Mouse (Mus musculus): ENCODE measurements around the gene Ssc5d.
A peak's percentile ranks its signal among the peaks of the same experiment; 100 is the strongest.
"Not testable (repeated sequence)": the region's sequence is repeated elsewhere in the genome, so short reads cannot be mapped to it uniquely, and the experiment has no call there.

Gene Ssc5d

DNA sequence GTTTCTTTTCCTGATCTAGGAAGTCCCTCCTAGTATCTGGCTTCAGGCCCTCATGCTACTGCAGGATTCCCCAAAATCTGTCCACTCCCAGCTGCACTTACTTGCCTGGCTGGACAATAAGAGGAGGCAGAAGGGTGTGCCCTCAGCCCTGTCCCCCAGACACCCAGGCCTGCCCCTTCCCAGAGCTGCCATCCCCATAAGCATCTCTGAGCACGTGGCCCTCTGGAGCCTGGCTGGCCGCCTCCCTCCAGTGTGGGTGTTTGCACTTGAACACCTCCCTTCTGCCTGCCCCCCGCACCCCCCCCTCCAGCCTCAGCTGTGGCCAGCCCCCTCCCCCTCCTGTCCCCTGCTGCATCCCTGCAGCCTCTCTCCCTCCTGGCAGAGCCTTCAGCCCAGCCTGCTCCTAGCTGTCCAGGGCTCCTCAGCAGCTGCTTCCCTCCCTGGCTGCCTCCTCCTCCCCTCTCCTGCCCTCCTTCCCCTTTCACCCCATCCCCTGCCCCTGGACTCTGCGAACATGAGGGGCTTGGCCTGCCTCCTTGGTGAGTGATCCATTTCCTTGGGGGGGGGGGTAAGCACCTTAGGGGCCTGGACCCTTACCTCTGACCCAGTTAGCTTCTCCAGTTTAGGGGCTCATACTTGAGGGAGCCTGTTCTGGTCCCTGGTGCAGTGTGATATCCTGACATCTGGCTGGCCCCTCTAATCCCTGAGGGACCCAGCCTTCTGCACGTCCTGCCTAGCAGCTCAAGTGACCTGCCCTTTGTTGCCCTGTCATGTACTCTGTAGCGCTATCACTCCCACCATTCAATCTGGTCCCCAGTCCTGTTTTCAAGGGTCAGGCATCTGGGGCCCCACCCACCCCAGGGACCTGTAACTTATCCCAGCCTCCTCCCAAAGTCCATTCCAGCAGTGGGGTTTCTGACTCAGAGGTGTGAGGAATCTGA, at the start of gene Ssc5d:
Ssc5d (plus strand) TSS at position 345 of the 941 bp plus-strand sequence.
- peak; percentile 70 for DNase-seq (ENCODE audit: extremely low spot score)

DNA sequence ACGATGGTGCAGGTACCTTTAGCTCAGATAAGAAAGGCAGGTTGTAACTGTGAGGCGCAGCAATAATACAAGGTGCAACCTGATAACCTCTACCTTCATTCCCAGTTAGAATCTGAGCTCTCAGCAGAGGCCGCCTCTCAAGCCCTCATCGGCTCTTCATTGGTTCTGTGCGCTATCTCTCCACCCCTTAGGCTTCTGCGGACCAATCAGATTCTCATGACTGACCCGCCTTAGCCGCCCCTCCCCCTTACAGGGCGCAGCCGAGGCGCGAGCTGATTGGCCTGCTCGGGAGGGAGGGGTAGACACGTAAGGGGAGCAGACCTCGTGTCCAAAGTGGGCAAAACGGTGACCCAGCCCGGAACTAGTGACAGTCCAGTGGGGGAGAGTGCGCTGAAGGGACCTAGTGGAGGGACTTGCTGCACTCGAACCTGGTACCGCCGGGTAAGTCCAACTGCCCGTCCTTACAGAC, 48.8 kb upstream of the Ssc5d start, which contains the start of gene Isoc2a:
Isoc2a (plus strand) TSS at position 401 of the 469 bp plus-strand sequence.
- peak; percentile 93 for DNase-seq (ENCODE audit: extremely low spot score)

DNA sequence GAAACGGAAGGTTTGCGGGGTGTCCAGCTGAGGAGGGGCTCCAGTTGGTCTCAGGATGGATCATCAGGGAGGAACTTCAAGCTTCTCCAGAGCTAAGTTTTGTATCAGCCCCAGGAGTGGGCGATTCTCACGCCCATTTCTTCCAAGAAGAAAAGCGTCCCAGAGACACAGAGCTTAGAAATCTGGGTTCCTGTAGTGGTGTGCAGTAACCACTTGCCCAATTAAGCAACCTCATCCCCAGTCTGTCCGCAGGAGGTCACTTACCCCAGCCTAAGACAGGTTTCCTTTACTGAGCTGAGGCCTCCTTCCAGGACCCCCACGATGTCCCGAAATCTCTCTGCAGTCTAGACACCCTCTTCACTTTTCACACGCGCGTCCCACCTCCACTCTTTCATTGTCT, 48.4 kb upstream of the Ssc5d start:
- no peak for DNase-seq (ENCODE audit: extremely low spot score)

DNA sequence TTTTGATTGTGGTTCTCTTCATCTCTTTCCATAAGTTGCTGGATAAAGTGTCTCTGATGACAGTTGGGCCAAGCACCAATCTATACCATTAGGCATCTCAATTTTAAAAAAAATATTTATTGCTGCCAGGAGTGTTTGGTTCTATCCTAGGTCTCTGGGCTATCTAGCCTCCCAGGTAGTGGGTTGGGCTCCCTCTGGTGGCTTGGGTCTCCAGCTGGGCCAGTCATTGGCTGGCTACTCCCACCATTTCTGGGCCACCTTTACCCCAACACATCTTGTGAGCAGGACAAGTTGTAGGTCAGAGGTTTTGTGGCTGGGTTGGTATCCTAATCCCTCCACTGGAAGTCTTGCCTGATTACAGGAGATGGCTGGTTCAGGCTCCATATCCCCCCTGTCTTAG, 47.4 kb upstream of the Ssc5d start:
- DNase-seq (ENCODE audit: extremely low spot score) = no peak

DNA sequence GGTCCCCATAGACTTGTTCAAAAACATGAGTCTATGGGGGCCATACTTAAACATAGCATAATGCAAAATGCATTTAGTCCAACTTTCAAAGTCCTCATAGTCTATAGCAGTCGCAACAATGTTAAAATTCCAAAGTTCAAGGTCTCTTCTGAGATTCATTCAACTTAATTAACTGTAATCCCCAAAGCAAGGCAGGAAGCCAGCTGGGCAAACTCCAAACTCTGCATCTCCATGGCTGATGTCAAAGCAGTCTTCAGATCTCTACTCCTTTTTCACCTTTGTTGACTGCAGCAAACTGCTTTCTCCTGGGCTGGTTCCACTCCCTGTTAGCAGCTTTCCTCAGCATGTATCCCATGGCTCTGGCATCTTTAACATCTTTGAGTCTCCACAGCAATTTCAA, 46.5 kb upstream of the Ssc5d start:
- not testable (repeated sequence) for DNase-seq (ENCODE audit: extremely low spot score)

DNA sequence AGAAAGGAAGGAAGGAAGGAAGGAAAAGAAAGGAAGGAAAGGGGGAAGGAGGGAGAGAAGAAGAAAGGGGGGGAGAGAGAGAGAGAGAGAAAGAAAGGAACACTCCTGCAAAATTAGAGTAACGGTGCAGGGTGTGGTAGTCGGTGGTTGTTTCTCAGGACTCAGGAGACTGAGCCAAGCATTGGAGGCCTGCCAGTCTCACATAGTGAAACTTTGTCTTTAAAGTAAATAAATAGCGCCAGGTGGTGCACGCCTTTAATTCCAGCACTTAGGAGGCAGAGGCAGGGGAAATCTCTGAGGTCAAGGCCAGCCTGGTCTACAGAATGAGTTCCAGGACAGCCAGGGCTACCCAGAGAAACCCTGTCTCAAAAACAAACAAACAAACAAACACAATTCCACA, 38.9 kb upstream of the Ssc5d start:
- no peak for DNase-seq (ENCODE audit: extremely low spot score)

DNA sequence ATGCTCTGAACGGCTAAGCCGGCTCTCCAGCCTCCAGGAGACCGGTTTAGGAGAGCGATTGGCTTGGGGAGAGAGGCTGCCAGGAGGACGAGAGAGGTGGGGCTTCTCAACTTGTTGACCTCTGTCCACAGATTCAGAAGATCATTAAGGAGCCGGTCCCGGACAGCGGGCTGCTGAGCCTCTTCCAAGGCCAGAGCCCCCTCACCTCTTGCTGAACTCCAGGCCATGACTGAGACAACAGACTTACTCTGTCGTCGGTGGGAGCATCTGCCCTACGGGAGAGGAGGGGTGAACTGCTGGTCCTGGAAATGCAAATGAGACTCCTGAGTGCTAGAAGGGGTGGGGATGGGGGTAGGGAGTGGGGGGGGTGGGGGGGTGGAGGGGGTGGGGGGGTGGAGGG, 30.4 kb upstream of the Ssc5d start:
- no peak for DNase-seq (ENCODE audit: extremely low spot score)

DNA sequence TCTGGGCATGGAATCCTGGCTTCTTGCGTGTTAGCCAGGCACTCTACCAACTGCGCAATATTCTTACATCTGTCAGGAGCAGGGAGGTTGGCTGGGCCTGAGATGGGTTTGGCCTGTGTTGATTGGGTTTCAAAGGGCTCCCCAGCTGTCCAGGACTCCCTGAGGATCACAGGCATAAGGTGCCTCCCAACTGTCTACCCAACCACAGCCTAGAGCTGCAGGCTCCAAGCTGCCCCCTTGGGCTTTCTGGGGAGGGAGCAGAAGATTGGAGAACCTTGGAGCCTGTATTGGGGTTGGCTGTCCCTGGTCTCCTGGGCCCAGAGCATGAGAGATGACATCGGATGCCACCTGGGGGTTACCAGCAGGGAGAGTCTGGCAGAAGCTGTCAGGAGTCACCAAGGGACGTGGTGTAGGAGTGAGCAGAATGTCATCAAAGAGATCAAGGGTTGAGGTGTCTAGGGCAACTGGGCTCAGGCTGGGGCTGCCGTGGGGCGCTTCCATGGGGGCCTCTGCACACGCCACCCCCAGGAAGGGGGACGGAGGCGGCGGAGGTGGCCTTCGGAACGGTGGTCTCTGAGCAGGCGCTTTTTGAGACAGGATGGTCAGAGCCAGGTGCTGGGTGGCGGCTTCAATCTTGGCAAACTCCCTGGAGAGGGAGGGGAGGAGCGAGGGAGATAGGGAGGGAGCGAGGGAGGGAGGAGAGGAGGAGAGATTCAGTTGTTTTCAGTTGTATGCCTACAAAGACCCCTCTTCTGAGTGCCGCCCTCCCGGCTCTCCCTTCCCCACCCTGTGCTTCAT, 26.5 kb upstream of the Ssc5d start:
- DNase-seq (ENCODE audit: extremely low spot score) = no peak

DNA sequence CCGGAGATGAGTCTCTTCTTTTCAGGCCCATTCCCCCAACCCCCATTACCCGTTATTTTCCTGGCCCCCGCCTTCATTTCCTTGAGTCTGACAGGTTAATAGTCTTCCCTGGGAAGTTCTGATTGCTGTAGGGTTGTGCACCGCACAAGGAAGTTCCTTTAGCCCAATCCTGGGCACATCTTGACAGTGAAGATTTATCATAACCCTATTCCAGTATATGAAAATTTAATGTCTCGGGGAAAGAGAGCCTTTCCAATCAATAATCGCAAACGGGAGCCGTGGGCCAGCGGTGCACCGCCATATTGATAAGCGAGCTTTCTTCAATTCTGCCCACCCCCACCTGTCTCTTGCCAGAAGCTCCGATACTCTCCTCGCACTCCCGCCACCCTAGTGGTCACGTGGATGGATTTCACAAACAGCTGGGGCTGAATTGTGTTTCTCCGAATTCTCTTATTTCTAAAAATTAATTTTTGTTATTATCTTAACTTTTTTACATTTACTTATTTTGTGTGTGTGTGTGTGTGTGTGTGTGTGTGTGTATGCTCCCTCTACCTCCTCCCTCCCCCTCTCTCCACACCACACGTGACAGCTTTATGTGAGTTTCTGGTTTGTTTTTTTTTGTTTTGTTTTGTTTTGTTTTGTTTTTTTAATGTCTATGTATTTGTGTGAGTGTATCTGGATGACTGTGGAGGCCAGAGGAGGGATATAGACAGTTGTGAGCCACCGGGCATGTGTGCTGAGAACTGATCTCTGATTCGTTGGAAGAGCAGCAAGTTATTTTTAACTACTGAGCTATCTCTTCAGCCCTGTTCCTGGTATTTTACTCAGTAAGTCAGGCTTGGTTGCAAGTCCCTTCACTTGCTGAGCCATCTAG, 25.7 kb upstream of the Ssc5d start:
- peak; percentile 33 for DNase-seq (ENCODE audit: extremely low spot score)

DNA sequence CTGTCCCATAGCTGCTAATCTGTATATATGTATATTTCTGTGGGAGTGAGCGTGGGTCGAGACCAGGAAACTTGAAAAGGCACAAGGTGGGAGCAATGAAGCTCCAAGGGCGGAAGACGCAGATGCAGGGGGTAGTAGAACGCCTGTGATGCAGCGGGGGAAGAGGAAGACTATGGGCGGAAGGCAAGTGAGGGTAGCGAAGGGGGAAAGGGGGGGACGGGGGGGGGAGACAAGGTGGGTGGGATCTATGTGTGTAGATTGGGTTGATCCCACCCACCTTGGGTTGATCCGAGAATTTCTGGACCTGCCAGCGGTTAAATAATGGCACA, 25.1 kb upstream of the Ssc5d start:
- DNase-seq (ENCODE audit: extremely low spot score) = no peak

DNA sequence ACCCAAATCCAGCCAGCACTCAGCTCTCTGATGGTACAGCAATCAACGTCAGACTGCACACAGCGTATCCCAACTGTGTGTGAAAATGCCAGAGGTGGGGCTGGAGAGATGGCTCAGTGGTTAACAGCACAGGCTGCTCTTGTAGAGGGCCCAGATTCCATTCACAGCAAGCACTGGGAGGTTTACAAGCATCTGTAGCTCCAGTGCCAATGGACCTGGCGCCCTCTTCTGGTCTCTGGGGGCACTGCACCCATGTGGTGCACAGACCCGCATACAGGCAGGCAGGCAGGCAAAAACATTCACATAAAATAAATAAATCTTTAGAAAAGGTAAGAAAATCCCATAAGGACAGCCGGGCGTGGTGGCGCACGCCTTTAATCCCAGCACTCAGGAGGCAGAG, 24.4 kb upstream of the Ssc5d start:
- peak; percentile 51 for DNase-seq (ENCODE audit: extremely low spot score)

DNA sequence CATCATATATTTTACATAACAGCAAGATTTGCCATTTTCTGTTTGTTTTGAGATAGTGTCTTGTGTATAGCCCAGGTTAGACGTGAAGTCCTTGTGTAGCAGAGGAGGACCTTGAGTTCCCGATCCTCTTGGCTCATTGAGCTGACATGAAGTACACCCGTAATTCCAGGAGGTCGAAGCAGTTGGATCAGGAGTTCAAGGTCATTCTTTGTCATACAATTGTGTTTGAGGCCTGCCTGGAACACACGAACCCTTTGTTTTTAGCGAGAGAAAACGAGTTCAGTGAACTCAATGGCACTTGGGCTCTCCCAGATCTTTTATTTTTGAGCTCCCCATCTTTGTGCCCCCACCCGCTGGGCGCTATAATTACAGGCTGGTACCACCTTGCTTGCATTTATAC, 23.2 kb upstream of the Ssc5d start:
- DNase-seq (ENCODE audit: extremely low spot score) = no peak

DNA sequence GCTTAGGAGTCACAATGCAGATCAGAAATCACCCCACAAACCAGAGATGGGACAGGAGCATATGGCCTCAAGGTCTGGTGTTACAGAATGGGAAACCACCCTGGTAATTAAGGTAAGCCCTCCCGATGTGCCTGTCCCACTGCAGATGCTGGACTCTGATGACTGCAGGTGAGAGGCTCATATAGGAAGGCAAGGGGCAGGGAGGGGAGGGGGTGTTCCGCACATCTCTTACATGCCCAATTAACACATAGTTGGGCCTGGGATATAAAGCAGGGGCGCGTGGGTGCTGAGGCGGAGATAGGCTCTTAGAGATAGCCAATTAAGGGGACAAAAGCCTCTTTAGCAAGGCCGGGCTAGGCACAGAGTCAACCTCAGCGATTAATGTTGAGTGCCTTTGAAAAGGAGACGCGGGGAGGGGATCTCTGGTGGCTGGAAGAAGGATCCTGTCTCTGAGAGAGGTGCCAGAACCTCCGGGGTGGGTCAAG, 19.1 kb upstream of the Ssc5d start, which contains the start of gene Gm36210:
Gm36210 (minus strand) TSS at position 51 of the 485 bp plus-strand sequence.
- no peak for DNase-seq (ENCODE audit: extremely low spot score)

DNA sequence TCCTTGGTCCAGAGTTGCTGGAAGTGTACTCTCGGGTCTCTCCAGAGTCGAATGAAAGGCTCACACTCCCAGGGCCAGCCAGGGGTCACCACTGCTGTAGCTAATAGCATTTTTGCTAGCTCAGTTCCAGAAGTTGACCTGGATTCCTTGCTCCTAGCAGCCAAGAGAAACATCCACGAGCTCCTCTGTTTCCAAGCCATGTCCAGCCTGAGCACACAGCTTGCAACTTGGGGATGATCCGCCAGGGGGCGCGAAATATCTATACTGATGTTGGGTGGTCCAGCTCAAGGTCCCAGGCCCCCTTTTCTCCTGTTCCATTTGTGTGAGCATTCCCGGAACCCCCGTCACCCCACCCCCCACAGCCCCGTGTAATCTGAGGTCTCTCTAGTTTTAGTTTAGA, 14.0 kb upstream of the Ssc5d start:
- peak; percentile 53 for DNase-seq (ENCODE audit: extremely low spot score)

DNA sequence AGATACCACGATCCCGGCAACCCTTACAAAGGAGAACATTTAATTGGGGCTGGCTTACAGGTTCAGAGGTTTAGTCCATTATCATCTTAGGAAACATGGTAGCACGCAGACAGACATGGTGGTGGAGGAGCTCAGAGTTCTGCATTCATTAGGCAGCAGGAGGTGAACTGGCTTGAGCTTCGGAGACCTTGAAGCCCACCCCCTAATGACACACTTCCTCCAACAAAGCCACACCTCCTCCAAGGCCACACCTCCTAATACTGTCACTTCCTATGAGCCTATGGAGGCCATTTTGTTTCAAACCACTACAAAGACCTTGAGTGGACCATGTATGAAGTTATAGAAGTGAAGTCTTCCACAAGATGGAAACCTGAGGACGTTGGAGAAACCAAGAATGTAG, 13.3 kb upstream of the Ssc5d start:
- DNase-seq (ENCODE audit: extremely low spot score) = no peak

DNA sequence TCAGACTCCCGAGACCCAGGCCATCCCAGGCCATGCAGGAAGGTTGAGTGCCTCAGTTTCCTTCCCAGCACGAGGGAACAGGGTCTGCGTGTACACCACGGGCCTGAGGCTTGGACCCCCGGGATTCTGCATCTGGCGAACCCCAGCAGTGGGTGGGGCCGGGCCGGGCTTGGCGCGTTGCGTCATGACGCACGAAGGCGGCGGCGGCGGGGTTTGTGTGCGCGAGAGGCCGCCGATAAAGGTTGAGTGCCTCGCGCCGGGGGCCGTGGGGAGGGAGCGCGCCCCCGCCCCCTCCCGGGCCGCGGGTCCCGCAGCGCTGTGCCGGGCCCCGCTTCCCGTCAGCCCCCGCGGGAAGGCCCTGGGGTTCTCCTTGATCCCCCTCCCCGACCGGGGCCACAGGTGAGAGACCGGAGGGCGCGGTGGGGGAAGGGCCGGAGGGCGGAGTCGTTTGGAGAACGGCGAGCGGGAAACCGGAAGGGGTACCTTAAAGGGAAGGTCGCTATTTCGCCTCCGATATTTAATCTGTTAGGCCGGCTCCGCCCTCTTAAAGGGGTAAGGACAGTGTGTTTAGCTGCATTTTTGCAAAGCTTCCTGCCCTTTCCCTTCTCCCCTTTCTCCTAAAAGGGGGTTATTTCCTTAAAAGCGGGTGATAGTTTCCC, 10.4 kb upstream of the Ssc5d start, which contains the start of gene Zfp628:
Zfp628 (plus strand) TSS at position 211 of the 659 bp plus-strand sequence.
- peak; percentile 97 for DNase-seq (ENCODE audit: extremely low spot score)

DNA sequence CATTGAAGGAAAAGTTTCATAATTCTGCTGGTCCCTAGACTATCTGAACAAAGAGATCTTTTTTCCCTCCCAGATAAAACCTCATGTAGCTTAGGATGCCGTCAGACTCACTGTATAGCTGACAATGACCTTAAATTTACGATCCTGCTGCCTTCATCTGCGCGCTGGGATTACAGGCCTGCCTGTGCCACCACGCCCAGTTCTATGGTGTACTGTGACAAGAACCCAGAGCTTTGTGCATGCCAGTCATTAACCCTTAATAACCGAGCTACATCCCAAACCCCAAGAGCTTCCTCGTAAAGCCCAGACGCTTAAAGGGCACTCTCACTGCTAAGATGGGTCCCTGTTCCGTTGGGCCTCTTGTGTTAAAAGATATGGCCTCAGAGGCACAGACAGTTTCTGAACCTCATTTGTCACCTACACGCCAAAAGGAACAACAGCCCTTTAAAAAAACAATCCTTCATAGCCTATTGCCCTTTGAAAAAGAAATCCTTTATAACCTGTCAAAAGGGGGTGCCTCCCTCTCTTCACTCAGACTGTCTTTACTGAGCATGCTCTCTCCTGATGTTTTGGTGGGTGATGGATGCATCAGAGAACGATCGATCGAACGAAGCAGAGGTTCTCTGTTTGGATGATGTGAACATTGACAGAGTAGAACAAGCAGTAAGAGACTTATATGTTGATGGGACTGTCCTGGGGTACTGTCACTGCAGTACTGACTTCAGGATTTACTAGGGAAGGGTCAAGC, 9.7 kb upstream of the Ssc5d start:
- no peak for DNase-seq (ENCODE audit: extremely low spot score)

DNA sequence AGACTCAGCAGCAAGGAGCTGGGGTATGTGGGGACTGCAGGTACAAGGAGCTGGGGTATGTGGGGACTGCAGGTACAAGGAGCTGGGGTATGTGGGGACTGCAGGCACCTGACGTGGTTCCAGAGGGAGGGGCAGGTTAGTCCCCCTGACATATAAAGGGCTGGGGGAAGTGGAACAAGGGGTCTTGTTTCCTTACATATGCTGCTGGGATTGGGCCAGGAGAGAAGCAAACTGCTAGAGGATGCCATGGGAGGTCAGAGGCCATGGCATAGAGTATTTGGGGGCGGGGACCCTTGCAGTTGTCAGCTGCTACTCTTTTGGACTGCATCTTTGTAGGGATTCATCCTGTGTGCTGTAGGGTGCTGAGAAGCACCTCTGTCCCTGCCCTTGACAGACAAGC, 8.1 kb upstream of the Ssc5d start:
- no peak for DNase-seq (ENCODE audit: extremely low spot score)

DNA sequence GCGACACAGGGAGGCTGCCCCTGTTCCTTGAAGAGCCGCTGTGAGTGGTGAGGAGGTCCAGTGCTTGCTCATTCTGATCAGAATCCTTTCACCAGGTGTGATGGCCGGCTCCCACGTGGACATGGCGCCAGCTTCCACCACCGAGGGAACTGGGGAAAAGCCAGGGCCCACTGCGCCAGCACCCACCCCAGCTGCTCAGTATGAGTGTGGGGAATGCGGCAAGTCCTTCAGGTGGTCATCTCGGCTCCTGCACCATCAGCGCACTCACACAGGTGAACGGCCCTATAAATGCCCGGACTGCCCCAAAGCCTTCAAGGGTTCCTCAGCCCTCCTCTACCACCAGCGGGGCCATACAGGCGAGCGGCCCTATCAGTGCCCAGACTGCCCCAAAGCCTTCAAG, 6.9 kb upstream of the Ssc5d start:
- no peak for DNase-seq (ENCODE audit: extremely low spot score)

DNA sequence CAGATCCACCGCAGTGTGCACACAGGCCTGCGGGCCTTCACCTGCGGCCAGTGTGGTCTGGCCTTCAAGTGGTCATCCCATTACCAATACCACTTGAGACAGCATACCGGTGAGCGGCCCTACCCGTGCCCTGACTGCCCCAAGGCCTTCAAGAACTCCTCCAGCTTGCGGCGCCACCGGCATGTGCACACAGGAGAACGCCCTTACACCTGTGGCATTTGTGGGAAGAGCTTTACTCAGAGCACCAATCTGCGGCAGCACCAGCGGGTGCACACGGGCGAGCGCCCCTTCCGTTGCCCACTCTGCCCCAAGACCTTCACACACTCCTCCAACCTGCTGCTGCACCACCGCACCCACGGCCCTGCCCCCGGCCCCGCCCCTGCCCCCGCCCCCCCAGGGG, 6.5 kb upstream of the Ssc5d start:
- no peak for DNase-seq (ENCODE audit: extremely low spot score)
